Mouse (Mus musculus) MEL (cell line): Measurements from ENCODE around the gene Nomo1. TPM values are rescaled to one million over a fixed set of nuclear protein-coding genes. Genes with fewer than 3 reads are reported as not detected.

Experiments used
- DNase-seq: peaks from one replicate; pipeline ENCODE4 v3.0.0; 2011; ENCODE audit warnings: low read depth, low spot score
- H3K27ac ChIP-seq: 2 replicates; pipeline ENCODE4 v1.5.1; 2012; ENCODE audit warnings: low read depth, mild to moderate bottlenecking, control low read depth, low read length, moderate library complexity; ENCODE audit not compliant: control insufficient read depth
- H3K27me3 ChIP-seq, 2 experiments: fragments of 150-350 bp in 1 of 2; sonication (generic) in 1 of 2; 2 replicates each; pipeline ENCODE4 v1.6.1; 2012; ENCODE audit warnings: low read length in 2 of 2, mild to moderate bottlenecking in 2 of 2, improper control_type of control experiment in 1 of 2, moderate library complexity in 1 of 2; ENCODE audit not compliant: insufficient read depth in 2 of 2, control insufficient read depth in 1 of 2
- H3K36me3 ChIP-seq, 2 experiments: 2 replicates each; pipeline ENCODE4 v1.6.1; 2012 to 2014; ENCODE audit warnings: low read length in 2 of 2, improper control_type of control experiment in 1 of 2, inconsistent platforms in 1 of 2, mild to moderate bottlenecking in 1 of 2; ENCODE audit not compliant: insufficient read depth in 2 of 2, control insufficient read depth in 1 of 2
- H3K4me1 ChIP-seq, 2 experiments: fragments of 150-350 bp in 1 of 2; sonication (generic) in 1 of 2; 2 replicates each; pipeline ENCODE4 v1.6.1; 2012; ENCODE audit warnings: low read length in 2 of 2, improper control_type of control experiment in 1 of 2, mild to moderate bottlenecking in 1 of 2; ENCODE audit not compliant: insufficient read depth in 2 of 2, control insufficient read depth in 1 of 2
- H3K4me3 ChIP-seq, 2 experiments: fragments of 150-350 bp in 1 of 2; sonication (generic) in 1 of 2; 2 replicates each; pipeline ENCODE4 v1.5.1; 2012; ENCODE audit warnings: low read depth in 2 of 2, low read length in 2 of 2, mild to moderate bottlenecking in 2 of 2, moderate library complexity in 2 of 2, control low read depth in 1 of 2, improper control_type of control experiment in 1 of 2; ENCODE audit not compliant: control insufficient read depth in 1 of 2, insufficient read depth in 1 of 2
- H3K79me2 ChIP-seq: 2 replicates; pipeline ENCODE4 v1.6.1; 2012; ENCODE audit warnings: mild to moderate bottlenecking, low read length, moderate library complexity; ENCODE audit not compliant: control insufficient read depth, poor library complexity, insufficient read depth
- H3K9ac ChIP-seq: 2 replicates; pipeline ENCODE4 v1.6.1; 2012; ENCODE audit warnings: low read depth, mild to moderate bottlenecking, control low read depth, low read length, moderate library complexity; ENCODE audit not compliant: control insufficient read depth, poor library complexity, severe bottlenecking
- H3K9me3 ChIP-seq: fragments of 150-350 bp; sonication (generic); replicated peaks from 2 replicates; pipeline ENCODE4 v1.6.1; 2012; ENCODE audit warnings: mild to moderate bottlenecking, low read length, improper control_type of control experiment, moderate library complexity; ENCODE audit not compliant: insufficient read depth
- CTCF ChIP-seq, 3 experiments: IDR thresholded peaks in 2 of 3; conservative IDR thresholded peaks in 1 of 3; 2 replicates each; pipeline ENCODE4 v1.5.1; 2011 to 2012; ENCODE audit warnings: low read length in 3 of 3, low read depth in 2 of 3, mild to moderate bottlenecking in 2 of 3, improper control_type of control experiment in 1 of 3, inconsistent platforms in 1 of 3, mixed read lengths in 1 of 3, moderate library complexity in 1 of 3; ENCODE audit not compliant: control insufficient read depth in 1 of 3, insufficient read depth in 1 of 3, poor library complexity in 1 of 3, severe bottlenecking in 1 of 3
- E2F4 ChIP-seq: IDR thresholded peaks from 2 replicates; pipeline ENCODE4 v1.6.1; 2011; ENCODE audit warnings: low read depth, low read length, improper control_type of control experiment, borderline replicate concordance
- ELF1 ChIP-seq: IDR thresholded peaks from 2 replicates; pipeline ENCODE4 v1.6.1; 2014; ENCODE audit warnings: low read depth, mild to moderate bottlenecking, inconsistent platforms, low read length, improper control_type of control experiment, moderate library complexity
- EP300 ChIP-seq, 2 experiments: IDR thresholded peaks; 2 replicates each; pipeline ENCODE4 v1.6.1; 2011; ENCODE audit warnings: improper control_type of control experiment in 2 of 2, low read length in 2 of 2, low read depth in 1 of 2, mild to moderate bottlenecking in 1 of 2
- GATA1 ChIP-seq: IDR thresholded peaks from 2 replicates; pipeline ENCODE4 v1.6.1; 2011; ENCODE audit warnings: low read depth, low read length, improper control_type of control experiment
- HCFC1 ChIP-seq: IDR thresholded peaks from 2 replicates; pipeline ENCODE4 v1.6.1; 2012; ENCODE audit warnings: low read depth, mild to moderate bottlenecking, inconsistent platforms, low read length, improper control_type of control experiment, moderate library complexity
- KAT2A ChIP-seq: conservative IDR thresholded peaks from 2 replicates; pipeline ENCODE4 v1.6.1; 2012; ENCODE audit warnings: low read depth, low read length, improper control_type of control experiment, inconsistent platforms
- MYB ChIP-seq: IDR thresholded peaks from 2 replicates; pipeline ENCODE4 v1.6.1; 2011; ENCODE audit warnings: mild to moderate bottlenecking, low read depth, low read length, improper control_type of control experiment
- POLR2A ChIP-seq, 2 experiments: IDR thresholded peaks; 2 replicates each; pipeline ENCODE4 v1.6.1; 2011 to 2012; ENCODE audit warnings: low read length in 2 of 2, mild to moderate bottlenecking in 2 of 2, control low read depth in 1 of 2, improper control_type of control experiment in 1 of 2, low read depth in 1 of 2, moderate library complexity in 1 of 2; ENCODE audit not compliant: control insufficient read depth in 1 of 2, insufficient read depth in 1 of 2, poor library complexity in 1 of 2
- RAD21 ChIP-seq: IDR thresholded peaks from 2 replicates; pipeline ENCODE4 v1.6.1; 2011; ENCODE audit warnings: mild to moderate bottlenecking, low read depth, low read length, improper control_type of control experiment
- TAL1 ChIP-seq: IDR thresholded peaks from 2 replicates; pipeline ENCODE4 v1.6.1; 2012; ENCODE audit warnings: mild to moderate bottlenecking, inconsistent platforms, low read length, moderate library complexity, mixed read lengths
- TCF12 ChIP-seq: IDR thresholded peaks from 2 replicates; pipeline ENCODE4 v1.6.1; 2014; ENCODE audit warnings: low read depth, mild to moderate bottlenecking, inconsistent platforms, low read length, improper control_type of control experiment, moderate library complexity
- USF1 ChIP-seq: IDR thresholded peaks from 2 replicates; pipeline ENCODE4 v1.6.1; 2014; ENCODE audit warnings: low read depth, mild to moderate bottlenecking, inconsistent platforms, low read length, improper control_type of control experiment, moderate library complexity
- polyA plus RNA-seq, 2 experiments: library from polyadenylated mRNA; stranded (reverse) in 1 of 2; unstranded in 1 of 2; fragments of >175 nt in 1 of 2; fragments of >200 nt in 1 of 2; gene quantifications; 2 replicates each; pipeline versions ENCODE4 v1.2.1 to v1.2.4; 2012; ENCODE audit warnings: low replicate concordance in 2 of 2, low read depth in 1 of 2; ENCODE audit not compliant: insufficient read length in 2 of 2, insufficient read depth in 1 of 2, missing spikeins in 1 of 2
- total RNA-seq: library from RNA; depleted of rRNA; stranded (reverse); fragments of 300-350 nt; gene quantifications from 2 replicates; pipeline ENCODE4 v1.2.3, GENCODE M21; 2012; rRNA removed

The Nomo1 gene
- total and polyA plus RNA-seq, 3 experiments, result 195 to 1,239 (median 197) TPM

DNA sequence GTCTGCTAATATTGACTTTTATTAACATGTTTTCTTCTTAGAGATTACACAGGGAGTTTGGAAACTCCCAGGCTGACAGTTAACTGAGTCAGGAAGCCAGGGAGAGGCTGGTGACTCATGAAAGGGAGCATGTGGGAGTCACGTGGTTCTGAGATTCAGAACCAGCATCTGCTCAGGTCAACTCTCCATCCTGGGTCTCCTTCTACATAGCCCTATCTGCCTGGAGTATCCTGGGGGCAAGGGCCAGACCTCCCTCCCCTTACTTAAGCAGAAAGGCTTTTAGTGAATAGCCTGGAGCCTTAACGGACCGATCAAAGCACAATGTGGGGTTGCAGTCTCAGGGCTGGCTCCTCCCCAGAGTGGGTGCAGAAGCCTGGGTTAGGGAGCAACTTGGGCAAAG is 97.8 kb downstream of the Nomo1 start:
- no peaks in the 10 kb centered on the region; a peak in 1 of 4 replicates for H3K27me3 ChIP-seq
- no peak for TF ChIP-seq GATA1
- TF ChIP-seq, all 39 proteins: peak for 0
- Histone ChIP-seq H3K9ac (no peak overlapping the region), H3K9me3 (no peaks in the 10 kb centered on the region), H3K4me1 (no peaks in the 10 kb centered on the region), H3K79me2 (no peaks in the 10 kb centered on the region), H3K36me3 (no peaks in the 10 kb centered on the region), H3K4me3 (no peak overlapping the region), H3K27ac (no peak overlapping the region)
- DNase-seq, result no peak

DNA sequence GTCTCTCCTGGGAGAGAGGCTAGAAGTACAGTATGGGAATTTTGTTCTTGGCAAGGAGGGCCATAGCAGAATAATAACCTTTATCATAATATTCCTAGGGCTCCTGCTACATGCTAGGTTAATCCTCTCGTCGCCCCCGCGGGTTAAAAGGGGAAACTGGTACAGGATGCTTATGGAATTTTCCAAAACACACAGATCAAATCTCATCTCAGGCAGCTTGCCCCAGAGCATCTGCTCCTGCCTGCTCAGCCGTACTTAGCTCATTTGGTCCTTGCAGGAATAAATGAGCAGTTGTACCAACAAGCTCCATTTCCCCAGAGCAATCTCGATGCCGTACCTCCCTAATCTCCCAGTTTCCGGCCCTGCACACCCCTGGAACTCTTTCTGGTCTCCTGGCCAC is 98.3 kb downstream of the Nomo1 start:
- no peak overlapping the region for H3K27ac ChIP-seq
- no peaks in the 10 kb centered on the region for H3K79me2 ChIP-seq
- no peaks in the 10 kb centered on the region; a peak in 1 of 4 replicates for H3K27me3 ChIP-seq
- no peak overlapping the region for H3K9ac ChIP-seq
- TF ChIP-seq E2F4 (no peak), HCFC1 (no peak), MYB (no peak), CTCF (IDR thresholded peaks at IDR 0.05 in 2 of 3, conservative IDR thresholded peaks at IDR 0.05 in 1 of 3; ENCODE audit: control insufficient read depth in 1 of 3, insufficient read depth in 1 of 3, low read depth in 2 of 3, low read length in 3 of 3, poor library complexity in 1 of 3, severe bottlenecking in 1 of 3) (no peak)
- H3K9me3 ChIP-seq, result no peaks in the 10 kb centered on the region
- DNase-seq, result no peak
- H3K36me3 ChIP-seq, result no peaks in the 10 kb centered on the region
- no peaks in the 10 kb centered on the region for H3K4me1 ChIP-seq
- H3K4me3 ChIP-seq, result no peak overlapping the region

DNA sequence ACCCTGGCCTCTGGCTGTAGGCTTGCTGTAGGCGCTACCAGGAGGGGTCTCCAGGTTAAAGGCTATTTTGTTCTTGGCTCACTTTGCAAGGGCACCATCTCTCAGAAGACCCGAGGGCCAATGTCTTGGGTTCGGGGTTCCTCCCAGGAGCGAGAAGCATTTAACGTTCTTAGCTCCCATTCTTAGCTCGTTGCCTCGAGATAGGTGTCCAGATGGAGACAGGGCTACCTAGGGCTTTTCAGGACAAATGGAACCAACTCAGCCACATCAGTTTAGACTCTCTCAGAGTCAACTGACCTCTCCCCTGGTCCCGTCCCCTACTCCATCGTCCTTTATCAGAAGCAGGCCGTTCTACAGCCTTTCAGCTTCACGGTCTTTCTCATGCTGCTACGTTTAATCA is 98.7 kb downstream of the Nomo1 start:
- Histone ChIP-seq H3K4me3 (no peak overlapping the region), H3K9ac (no peak overlapping the region), H3K27me3 (no peaks in the 10 kb centered on the region; a peak in 1 of 4 replicates), H3K27ac (no peak overlapping the region), H3K9me3 (no peaks in the 10 kb centered on the region), H3K36me3 (no peaks in the 10 kb centered on the region), H3K4me1 (no peaks in the 10 kb centered on the region), H3K79me2 (no peaks in the 10 kb centered on the region)
- TF ChIP-seq CTCF (IDR thresholded peaks at IDR 0.05 in 2 of 3, conservative IDR thresholded peaks at IDR 0.05 in 1 of 3; ENCODE audit: control insufficient read depth in 1 of 3, insufficient read depth in 1 of 3, low read depth in 2 of 3, low read length in 3 of 3, poor library complexity in 1 of 3, severe bottlenecking in 1 of 3), result no peak
- no peak for TF ChIP-seq USF1
- TF ChIP-seq ELF1, result no peak
- TF ChIP-seq TAL1, result no peak
- TF ChIP-seq EP300 (IDR thresholded peaks at IDR 0.05; ENCODE audit: low read depth in 1 of 2, low read length in 2 of 2), result no peak
- no peak for TF ChIP-seq POLR2A (IDR thresholded peaks at IDR 0.05; ENCODE audit: control insufficient read depth in 1 of 2, insufficient read depth in 1 of 2, low read depth in 1 of 2, low read length in 2 of 2, poor library complexity in 1 of 2)
- no peak for TF ChIP-seq RAD21
- no peak for TF ChIP-seq KAT2A
- no peak for TF ChIP-seq TCF12
- no peak for DNase-seq

Other genes starting within 250 kb of the Nomo1 start
- 0.03 and 0.04 TPM in 2 replicates for gene Lmtk3, start 250.0 kb upstream of the Nomo1 start, total RNA-seq
- under 1 TPM in 1 of 2 experiments, not detected in 1; 0.40 TPM for gene Lmtk3, start 250.0 kb upstream of the Nomo1 start, polyA plus RNA-seq
- 0.08 and 0.16 TPM in 2 replicates for gene Sult2b1, start 249.0 kb upstream of the Nomo1 start, total RNA-seq
- under 1 TPM in 1 of 2 experiments, not detected in 1; 0.47 TPM for gene Sult2b1, start 249.0 kb upstream of the Nomo1 start, polyA plus RNA-seq
- 42.6 and 52.9 TPM in 2 replicates for gene Cyth2, start 219.1 kb upstream of the Nomo1 start, total RNA-seq
- gene Cyth2, start 219.1 kb upstream of the Nomo1 start, polyA plus RNA-seq, result 10 to 100 TPM in 1 of 2 experiments, not detected in 1; 92.2 TPM
- 0.39 and 0.46 TPM in 2 replicates for gene Kcnj14, start 208.9 kb upstream of the Nomo1 start, total RNA-seq
- 1 to 10 TPM in 1 of 2 experiments, not detected in 1; 1.3 TPM for gene Kcnj14, start 208.9 kb upstream of the Nomo1 start, polyA plus RNA-seq
- 132 and 173 TPM in 2 replicates for gene Grwd1, start 202.8 kb upstream of the Nomo1 start, total RNA-seq
- gene Grwd1, start 202.8 kb upstream of the Nomo1 start, polyA plus RNA-seq, result 100 to 1,000 TPM in 1 of 2 experiments, 10 to 100 TPM in 1; 82.2 to 108 TPM
- gene Kdelr1, start 160.9 kb upstream of the Nomo1 start, total RNA-seq, result 33.2 and 42.3 TPM in 2 replicates
- gene Kdelr1, start 160.9 kb upstream of the Nomo1 start, polyA plus RNA-seq, result 10 to 100 TPM in 1 of 2 experiments, not detected in 1; 60.6 TPM
- 0.16 and 0.19 TPM in 2 replicates for gene Grin2d, start 155.3 kb upstream of the Nomo1 start, total RNA-seq
- under 1 TPM in 1 of 2 experiments, not detected in 1; 0.57 TPM for gene Grin2d, start 155.3 kb upstream of the Nomo1 start, polyA plus RNA-seq
- gene Syngr4, start 137.0 kb upstream of the Nomo1 start, total RNA-seq, result 0.33 and 0.46 TPM in 2 replicates
- 1 to 10 TPM in 1 of 2 experiments, not detected in 1; 1.1 TPM for gene Syngr4, start 137.0 kb upstream of the Nomo1 start, polyA plus RNA-seq
- 10.1 and 10.7 TPM in 2 replicates for gene Tmem143, start 136.8 kb upstream of the Nomo1 start, total RNA-seq
- 10 to 100 TPM in 1 of 2 experiments, not detected in 1; 20.1 TPM for gene Tmem143, start 136.8 kb upstream of the Nomo1 start, polyA plus RNA-seq
- gene Emp3, start 112.3 kb upstream of the Nomo1 start, total RNA-seq, result 65.1 and 75.0 TPM in 2 replicates
- gene Emp3, start 112.3 kb upstream of the Nomo1 start, polyA plus RNA-seq, result 100 to 1,000 TPM in 1 of 2 experiments, not detected in 1; 111 TPM
- 0.15 TPM in 1 of 2 replicates, not detected in the other for gene Ccdc114, start 109.6 kb upstream of the Nomo1 start, total RNA-seq
- gene Ccdc114, start 109.6 kb upstream of the Nomo1 start, polyA plus RNA-seq, result under 1 TPM in 1 of 2 experiments, not detected in 1; 0.24 TPM
- gene Abcc6, start 3.4 kb upstream of the Nomo1 start, total RNA-seq, result 0.12 TPM in 1 of 2 replicates, not detected in the other
- under 1 TPM in 1 of 2 experiments, not detected in 1; 0.04 TPM for gene Abcc6, start 3.4 kb upstream of the Nomo1 start, polyA plus RNA-seq
- gene Kcnj11, start 67.1 kb downstream of the Nomo1 start, total RNA-seq, result not detected in 2 replicates
- not detected for gene Kcnj11, start 67.1 kb downstream of the Nomo1 start, polyA plus RNA-seq
- gene Abcc8, start 146.3 kb downstream of the Nomo1 start, total RNA-seq, result not detected in 2 replicates
- not detected for gene Abcc8, start 146.3 kb downstream of the Nomo1 start, polyA plus RNA-seq
- gene Ush1c, start 204.8 kb downstream of the Nomo1 start, total RNA-seq, result not detected in 2 replicates
- gene Ush1c, start 204.8 kb downstream of the Nomo1 start, polyA plus RNA-seq, result not detected
- gene Otog, start 207.3 kb downstream of the Nomo1 start, total RNA-seq, result not detected in 2 replicates
- not detected for gene Otog, start 207.3 kb downstream of the Nomo1 start, polyA plus RNA-seq